Mouse (Mus musculus): ENCODE data around the gene Pskh1. TPM values are rescaled to one million over a fixed set of nuclear protein-coding genes. Genes with fewer than 3 reads are reported as not detected.

Gene Pskh1
- total RNA-seq, 2 experiments from 2014 or later, result 8.6 to 13.3 TPM

- no peak for ATAC-seq (ENCODE audit: poor library complexity, severe bottlenecking)
Observed at GRCm38 (mm10) chr8:105951057-105951659, 50.9 kb downstream of the Pskh1 start.

GRCm38 (mm10) chr8:105956556-105956955 is 56.3 kb downstream of the Pskh1 start:
- ATAC-seq (ENCODE audit: poor library complexity, severe bottlenecking), result no peak

- ATAC-seq (ENCODE audit: poor library complexity, severe bottlenecking), result no peak
Observed at GRCm38 (mm10) chr8:105957813-105958212, 57.6 kb downstream of the Pskh1 start.

- no peak for ATAC-seq (ENCODE audit: poor library complexity, severe bottlenecking)
Observed at GRCm38 (mm10) chr8:105959350-105959749, 59.1 kb downstream of the Pskh1 start.

GRCm38 (mm10) chr8:105961101-105961500 is 60.9 kb downstream of the Pskh1 start:
- no peak for ATAC-seq (ENCODE audit: poor library complexity, severe bottlenecking)

GRCm38 (mm10) chr8:105961536-105961935 is 61.3 kb downstream of the Pskh1 start:
- no peak for ATAC-seq (ENCODE audit: poor library complexity, severe bottlenecking)

GRCm38 (mm10) chr8:105964506-105965265 is 64.4 kb downstream of the Pskh1 start:
- no peak for ATAC-seq (ENCODE audit: poor library complexity, severe bottlenecking)

GRCm38 (mm10) chr8:105965266-105965904 is 65.1 kb downstream of the Pskh1 start:
- peak; percentile 59 for ATAC-seq (ENCODE audit: poor library complexity, severe bottlenecking)

GRCm38 (mm10) chr8:105965905-105966341 is 65.7 kb downstream of the Pskh1 start, which contains the start of gene Slc12a4:
Slc12a4 (minus strand) TSS chr8:105966097.
- ATAC-seq (ENCODE audit: poor library complexity, severe bottlenecking), result peak; percentile 77

GRCm38 (mm10) chr8:105966692-105967311 is 66.6 kb downstream of the Pskh1 start:
- peak; percentile 6; the same call in 1 of the 2 replicates for ATAC-seq (ENCODE audit: poor library complexity, severe bottlenecking)

- ATAC-seq (ENCODE audit: poor library complexity, severe bottlenecking), result no peak
Observed at GRCm38 (mm10) chr8:105969367-105969766, 69.1 kb downstream of the Pskh1 start.

GRCm38 (mm10) chr8:105971019-105971720 is 70.9 kb downstream of the Pskh1 start:
- ATAC-seq (ENCODE audit: poor library complexity, severe bottlenecking), result no peak

GRCm38 (mm10) chr8:105975363-105975762 is 75.1 kb downstream of the Pskh1 start:
- no peak for ATAC-seq (ENCODE audit: poor library complexity, severe bottlenecking)

GRCm38 (mm10) chr8:105979325-105979724 is 79.1 kb downstream of the Pskh1 start, which contains the start of gene Dpep3:
Dpep3 (minus strand) TSS chr8:105979429.
- ATAC-seq (ENCODE audit: poor library complexity, severe bottlenecking), result no peak

- no peak for ATAC-seq (ENCODE audit: poor library complexity, severe bottlenecking)
Observed at GRCm38 (mm10) chr8:105981146-105981545, 80.9 kb downstream of the Pskh1 start.

Other genes starting within 250 kb of the Pskh1 start
- 0.67 and 1.6 TPM in 2 replicates for gene Carmil2, start 214.2 kb upstream of the Pskh1 start, total RNA-seq (2015)
- gene Carmil2, start 214.2 kb upstream of the Pskh1 start, total RNA-seq (2017), result 0.70 and 1.3 TPM in 2 replicates
- 20.4 and 28.0 TPM in 2 replicates for gene Acd, start 199.3 kb upstream of the Pskh1 start, total RNA-seq (2015)
- 10.6 and 12.3 TPM in 2 replicates for gene Acd, start 199.3 kb upstream of the Pskh1 start, total RNA-seq (2017)
- gene Pard6a, start 199.3 kb upstream of the Pskh1 start, total RNA-seq (2015), result 6.6 and 7.7 TPM in 2 replicates
- 9.1 and 22.2 TPM in 2 replicates for gene Pard6a, start 199.3 kb upstream of the Pskh1 start, total RNA-seq (2017)
- not detected in 2 replicates for gene 4933405L10Rik, start 192.8 kb upstream of the Pskh1 start, total RNA-seq (2015)
- gene 4933405L10Rik, start 192.8 kb upstream of the Pskh1 start, total RNA-seq (2017), result not detected in 2 replicates
- 5.9 and 7.5 TPM in 2 replicates for gene Enkd1, start 192.2 kb upstream of the Pskh1 start, total RNA-seq (2015)
- 5.3 and 5.6 TPM in 2 replicates for gene Enkd1, start 192.2 kb upstream of the Pskh1 start, total RNA-seq (2017)
- 0.14 and 0.16 TPM in 2 replicates for gene Gfod2, start 141.8 kb upstream of the Pskh1 start, total RNA-seq (2015)
- gene Gfod2, start 141.8 kb upstream of the Pskh1 start, total RNA-seq (2017), result 0.08 TPM in 1 of 2 replicates, not detected in the other
- 10.2 and 10.5 TPM in 2 replicates for gene Ranbp10, start 73.1 kb upstream of the Pskh1 start, total RNA-seq (2015)
- 6.4 and 7.0 TPM in 2 replicates for gene Ranbp10, start 73.1 kb upstream of the Pskh1 start, total RNA-seq (2017)
- gene Tsnaxip1, start 72.7 kb upstream of the Pskh1 start, total RNA-seq (2015), result not detected in 2 replicates
- not detected in 2 replicates for gene Tsnaxip1, start 72.7 kb upstream of the Pskh1 start, total RNA-seq (2017)
- gene Cenpt, start 47.2 kb upstream of the Pskh1 start, total RNA-seq (2015), result 12.4 and 18.3 TPM in 2 replicates
- 16.7 and 25.0 TPM in 2 replicates for gene Cenpt, start 47.2 kb upstream of the Pskh1 start, total RNA-seq (2017)
- gene Thap11, start 45.3 kb upstream of the Pskh1 start, total RNA-seq (2015), result 42.8 and 48.9 TPM in 2 replicates
- gene Thap11, start 45.3 kb upstream of the Pskh1 start, total RNA-seq (2017), result 38.5 and 42.6 TPM in 2 replicates
- 103 and 117 TPM in 2 replicates for gene Nutf2, start 39.9 kb upstream of the Pskh1 start, total RNA-seq (2015)
- gene Nutf2, start 39.9 kb upstream of the Pskh1 start, total RNA-seq (2017), result 40.9 and 54.5 TPM in 2 replicates
- 12.0 and 12.2 TPM in 2 replicates for gene Edc4, start 19.6 kb upstream of the Pskh1 start, total RNA-seq (2015)
- gene Edc4, start 19.6 kb upstream of the Pskh1 start, total RNA-seq (2017), result 23.8 and 27.5 TPM in 2 replicates
- gene Nrn1l, start 6.9 kb upstream of the Pskh1 start, total RNA-seq (2015), result 0.42 TPM in 1 of 2 replicates, not detected in the other
- gene Nrn1l, start 6.9 kb upstream of the Pskh1 start, total RNA-seq (2017), result not detected in 2 replicates
- 1.3 and 2.0 TPM in 2 replicates for gene Ctrl, start 33.4 kb downstream of the Pskh1 start, total RNA-seq (2015)
- gene Ctrl, start 33.4 kb downstream of the Pskh1 start, total RNA-seq (2017), result 0.55 and 1.1 TPM in 2 replicates
- gene Psmb10, start 38.0 kb downstream of the Pskh1 start, total RNA-seq (2015), result 164 and 185 TPM in 2 replicates
- gene Psmb10, start 38.0 kb downstream of the Pskh1 start, total RNA-seq (2017), result 56.1 and 63.6 TPM in 2 replicates
- 0.23 TPM in 1 of 2 replicates, not detected in the other for gene Lcat, start 42.9 kb downstream of the Pskh1 start, total RNA-seq (2015)
- 0.45 TPM in 1 of 2 replicates, not detected in the other for gene Lcat, start 42.9 kb downstream of the Pskh1 start, total RNA-seq (2017)
- 2.9 and 5.9 TPM in 2 replicates for gene Slc12a4, start 65.7 kb downstream of the Pskh1 start, total RNA-seq (2015)
- gene Slc12a4, start 65.7 kb downstream of the Pskh1 start, total RNA-seq (2017), result 2.1 and 9.4 TPM in 2 replicates
- not detected in 2 replicates for gene Dpep3, start 79.0 kb downstream of the Pskh1 start, total RNA-seq (2015)
- not detected in 2 replicates for gene Dpep3, start 79.0 kb downstream of the Pskh1 start, total RNA-seq (2017)
- 3.8 and 4.3 TPM in 2 replicates for gene Dus2, start 90.9 kb downstream of the Pskh1 start, total RNA-seq (2015)
- 6.0 and 6.9 TPM in 2 replicates for gene Dus2, start 90.9 kb downstream of the Pskh1 start, total RNA-seq (2017)
- gene Dpep2nb, start 105.5 kb downstream of the Pskh1 start, total RNA-seq (2015), result 0.20 TPM in 1 of 2 replicates, not detected in the other
- gene Dpep2nb, start 105.5 kb downstream of the Pskh1 start, total RNA-seq (2017), result not detected in 2 replicates
- 8.8 and 9.6 TPM in 2 replicates for gene Ddx28, start 111.4 kb downstream of the Pskh1 start, total RNA-seq (2015)
- 13.7 and 13.9 TPM in 2 replicates for gene Ddx28, start 111.4 kb downstream of the Pskh1 start, total RNA-seq (2017)
- gene Nfatc3, start 158.4 kb downstream of the Pskh1 start, total RNA-seq (2015), result 104 and 108 TPM in 2 replicates
- gene Nfatc3, start 158.4 kb downstream of the Pskh1 start, total RNA-seq (2017), result 26.5 and 38.4 TPM in 2 replicates
- gene Esrp2, start 236.5 kb downstream of the Pskh1 start, total RNA-seq (2015), result not detected in 2 replicates
- not detected in 2 replicates for gene Esrp2, start 236.5 kb downstream of the Pskh1 start, total RNA-seq (2017)
- 13.8 and 15.8 TPM in 2 replicates for gene Pla2g15, start 250.0 kb downstream of the Pskh1 start, total RNA-seq (2015)
- 12.9 and 15.8 TPM in 2 replicates for gene Pla2g15, start 250.0 kb downstream of the Pskh1 start, total RNA-seq (2017)